Mouse (Mus musculus): Measurements from ENCODE around the gene Ifngr1.

DNA sequence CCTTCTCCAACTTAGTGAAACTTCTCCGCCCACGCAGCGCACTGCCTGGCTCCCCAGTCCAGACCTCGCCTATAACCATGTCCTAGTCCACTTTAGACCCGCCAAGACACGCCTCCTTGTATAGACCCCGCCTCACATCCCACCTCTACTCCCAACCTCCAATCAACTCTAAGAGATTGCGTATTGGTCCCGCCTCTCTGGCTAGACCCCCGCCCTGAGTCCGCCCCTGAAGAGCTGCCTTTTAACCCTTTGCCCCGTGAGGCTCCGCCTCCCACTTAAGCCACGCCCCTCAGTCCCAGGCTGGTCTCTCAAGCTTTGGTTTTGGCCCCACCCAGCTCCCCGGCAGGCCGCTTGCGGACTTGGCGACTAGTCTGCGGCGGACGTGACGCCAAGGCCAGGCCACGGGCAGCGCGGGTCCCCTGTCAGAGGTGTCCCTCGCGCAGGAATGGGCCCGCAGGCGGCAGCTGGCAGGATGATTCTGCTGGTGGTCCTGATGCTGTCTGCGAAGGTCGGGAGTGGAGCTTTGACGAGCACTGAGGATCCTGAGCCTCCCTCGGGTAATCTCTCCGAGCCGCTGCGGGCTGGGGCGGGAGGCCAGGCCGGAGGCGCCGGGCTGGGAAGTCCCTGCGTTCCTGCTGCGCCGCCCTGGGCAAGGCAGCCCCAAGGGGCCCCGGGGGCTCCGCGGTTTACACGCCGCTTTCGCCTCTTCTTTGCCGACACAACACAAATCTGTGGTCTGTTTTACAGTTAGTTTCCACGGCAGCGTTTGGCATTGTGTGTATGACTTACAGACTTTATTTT is at the start of gene Ifngr1:
- TF ChIP-seq CTCF (IDR thresholded peaks at IDR 0.05; ENCODE audit: borderline replicate concordance, insufficient read depth, low read length) (no peak), POLR2A (IDR thresholded peaks at IDR 0.05; ENCODE audit: low read depth, low read length) (peak; percentile 94)
